Mouse (Mus musculus) heart, adult 18-20 months (tissue): ENCODE results near the gene Pip4p1. TPM values are rescaled to one million over a fixed set of nuclear protein-coding genes. Genes with fewer than 3 reads are reported as not detected.
A peak's percentile ranks its signal among the peaks of the same experiment; 100 is the strongest.

Experiments
- DNase-seq, 2 experiments: peaks; one replicate each; pipeline ENCODE4 v3.0.0; 2021 to 2022; ENCODE audit warnings: mixed read lengths in 1 of 2
- total RNA-seq, 2 experiments: library from RNA; stranded (reverse); gene quantifications; 2 replicates each; pipeline ENCODE4 v1.2.3; 2021

Gene Pip4p1
- total RNA-seq, 2 experiments from 2014 or later = 20.5 to 25.8 TPM

DNA sequence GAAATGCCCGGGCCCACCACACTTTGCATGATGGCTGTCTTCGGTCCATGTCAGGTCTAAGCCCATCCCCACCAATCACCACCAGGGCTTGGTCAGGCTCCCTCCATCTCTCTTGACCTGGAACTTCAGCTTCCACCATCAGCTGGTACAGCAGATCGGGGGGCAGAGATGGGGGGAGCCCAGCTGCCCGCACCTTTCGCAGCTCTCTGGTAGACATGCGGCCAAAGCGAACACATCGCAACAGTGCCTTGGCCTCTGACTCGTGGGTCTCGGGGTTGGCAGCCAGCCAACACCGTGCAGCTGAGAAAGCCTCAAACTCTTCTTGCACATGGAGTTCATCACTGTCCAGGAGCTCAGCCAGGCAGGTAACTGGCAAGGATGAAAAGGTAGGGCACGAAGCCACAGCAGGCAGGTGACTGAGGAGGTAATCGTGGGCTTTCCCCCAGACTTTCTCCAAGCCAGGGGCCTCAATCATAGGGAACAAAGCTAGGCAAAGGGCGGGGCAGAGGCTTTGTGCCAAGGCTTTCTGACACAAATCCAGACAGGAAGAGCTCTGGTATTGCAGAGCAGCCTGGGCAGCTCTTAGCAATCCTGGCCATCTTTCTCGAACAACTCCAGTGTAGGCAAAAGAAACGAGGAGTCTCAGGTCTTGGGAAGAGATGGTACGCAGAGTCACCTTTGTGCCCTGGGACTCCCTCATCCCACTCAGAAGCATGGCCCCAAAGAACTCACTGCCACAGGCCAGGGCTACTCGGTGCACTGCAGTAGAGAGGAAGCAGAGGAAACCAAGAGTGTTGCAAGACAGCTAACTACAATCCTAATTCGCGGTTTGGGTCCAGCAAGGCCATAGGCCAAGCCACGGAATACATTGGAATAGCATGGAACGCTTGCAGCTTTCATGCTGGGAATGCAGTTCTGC is 37.9 kb downstream of the Pip4p1 start:
- DNase-seq = peak; percentile 61

DNA sequence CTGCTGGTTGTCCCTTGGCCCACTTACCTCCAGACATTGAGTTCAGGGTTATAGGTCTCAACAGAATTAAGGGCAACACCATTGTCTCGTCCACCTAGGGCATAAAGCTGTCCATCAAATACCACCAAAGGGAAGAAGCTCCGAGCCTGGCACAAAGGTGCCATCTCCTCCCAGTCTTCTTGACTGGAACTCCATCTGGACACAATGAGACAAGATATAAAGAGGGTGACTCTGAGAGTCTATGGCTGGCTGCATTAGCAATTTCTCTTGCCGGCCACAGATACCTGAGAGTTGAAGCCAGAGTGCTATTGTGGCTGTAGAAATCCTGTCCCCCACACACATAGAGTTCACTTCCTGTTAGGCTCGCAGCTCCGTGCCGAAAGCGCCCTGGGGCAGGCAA is 38.6 kb downstream of the Pip4p1 start:
- DNase-seq = no peak

DNA sequence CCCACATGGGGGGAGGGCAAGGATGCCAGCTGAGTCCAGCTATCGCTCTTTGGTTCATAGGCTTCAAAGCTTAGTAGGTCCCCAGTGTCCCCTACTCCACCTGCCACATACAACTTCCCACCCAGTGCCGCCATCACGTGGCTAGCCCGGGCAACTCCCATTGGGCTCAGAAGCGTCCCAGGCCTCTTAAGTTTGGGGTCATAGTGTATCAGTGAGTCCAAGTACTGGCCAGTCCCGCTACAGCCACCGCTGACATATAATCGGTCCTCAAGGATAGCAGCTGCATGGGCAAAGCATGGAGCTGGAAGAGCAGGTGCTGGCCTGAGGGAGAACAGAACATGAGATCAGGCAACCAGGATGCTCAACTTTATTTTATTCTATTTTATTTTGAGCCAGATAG is 39.0 kb downstream of the Pip4p1 start:
- DNase-seq = no peak

DNA sequence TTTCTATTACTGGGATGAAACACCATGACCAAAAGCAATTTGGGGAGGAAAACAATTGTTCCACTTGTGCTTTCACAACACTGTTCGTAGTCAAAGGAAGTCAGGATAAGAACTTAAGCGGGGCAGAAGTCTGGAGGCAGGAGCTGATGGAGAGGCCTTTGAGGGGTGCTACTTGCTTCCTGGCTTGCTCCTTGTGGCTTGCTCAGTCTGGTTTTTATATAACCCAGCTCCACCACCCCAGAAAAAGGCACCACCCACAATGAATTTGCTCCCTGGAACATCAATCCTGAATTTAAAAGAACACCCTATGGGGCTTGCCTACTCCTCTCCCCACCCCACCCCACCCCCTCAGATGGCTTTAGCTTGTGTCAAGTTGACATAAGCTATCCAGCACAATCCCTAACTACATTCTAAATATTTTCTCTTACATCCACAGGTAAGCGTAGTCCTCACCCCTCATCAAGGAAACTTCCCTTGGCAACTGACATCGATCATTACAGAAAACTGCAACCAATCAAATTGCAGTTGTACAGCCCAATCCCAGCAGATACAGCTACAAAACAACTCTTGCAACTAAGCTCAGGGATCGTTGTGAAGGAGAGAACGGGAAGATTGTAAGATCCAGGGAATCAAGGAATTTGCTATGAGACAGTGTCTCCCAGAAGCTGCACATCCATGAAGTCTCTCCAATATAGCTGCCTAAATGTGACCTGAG is 54.3 kb downstream of the Pip4p1 start:
- DNase-seq = no peak

Other genes starting within 250 kb of the Pip4p1 start
- not detected for gene Olfr747, start 237.7 kb downstream of the Pip4p1 start, total RNA-seq
- gene Olfr748, start 223.5 kb downstream of the Pip4p1 start, total RNA-seq = not detected
- not detected for gene Olfr749, start 185.8 kb downstream of the Pip4p1 start, total RNA-seq
- gene Ttc5, start 145.3 kb downstream of the Pip4p1 start, total RNA-seq = 10 to 100 TPM; 11.1 to 13.5 TPM
- not detected for gene Ccnb1ip1, start 123.1 kb downstream of the Pip4p1 start, total RNA-seq
- gene Parp2, start 123.0 kb downstream of the Pip4p1 start, total RNA-seq = 10 to 100 TPM; 14.9 to 16.4 TPM
- 10 to 100 TPM; 10.4 to 11.6 TPM for gene Tep1, start 60.3 kb downstream of the Pip4p1 start, total RNA-seq
- 10 to 100 TPM; 17.0 to 21.9 TPM for gene Klhl33, start 33.3 kb downstream of the Pip4p1 start, total RNA-seq
- 10 to 100 TPM; 70.2 to 74.5 TPM for gene Osgep, start 6.0 kb downstream of the Pip4p1 start, total RNA-seq
- 10 to 100 TPM; 27.0 to 31.7 TPM for gene Apex1, start 5.9 kb downstream of the Pip4p1 start, total RNA-seq
- 10 to 100 TPM; 11.4 to 14.8 TPM for gene Pnp, start 226 bp upstream of the Pip4p1 start, total RNA-seq
- 10 to 100 TPM; 15.7 to 16.5 TPM for gene Gm49342, start 13.7 kb upstream of the Pip4p1 start, total RNA-seq
- gene Pnp2, start 25.1 kb upstream of the Pip4p1 start, total RNA-seq = 1 to 10 TPM in 1 of 2 experiments, under 1 TPM in 1; 0.89 to 1.0 TPM
- under 1 TPM; 0.20 to 0.41 TPM for gene Rnase10, start 76.9 kb upstream of the Pip4p1 start, total RNA-seq
- gene Rnase9, start 111.0 kb upstream of the Pip4p1 start, total RNA-seq = not detected
- not detected for gene Rnase11, start 119.3 kb upstream of the Pip4p1 start, total RNA-seq
- gene Rnase12, start 126.8 kb upstream of the Pip4p1 start, total RNA-seq = not detected
- gene Olfr750, start 143.6 kb upstream of the Pip4p1 start, total RNA-seq = not detected
- gene Rnase4, start 160.2 kb upstream of the Pip4p1 start, total RNA-seq = 10 to 100 TPM; 43.0 to 46.9 TPM
- 1 to 10 TPM; 6.1 to 6.9 TPM for gene Ang, start 160.3 kb upstream of the Pip4p1 start, total RNA-seq
- not detected for gene Eddm3b, start 183.6 kb upstream of the Pip4p1 start, total RNA-seq
- gene Rnase6, start 193.1 kb upstream of the Pip4p1 start, total RNA-seq = 1 to 10 TPM in 1 of 2 experiments, under 1 TPM in 1; 0.65 to 1.2 TPM
- gene Rnase1, start 215.9 kb upstream of the Pip4p1 start, total RNA-seq = 1 to 10 TPM in 1 of 2 experiments, under 1 TPM in 1; 0.89 to 1.3 TPM
- gene Rnase2b, start 231.4 kb upstream of the Pip4p1 start, total RNA-seq = not detected